Mouse (Mus musculus): ENCODE measurements around the gene D3Ertd254e.

D3Ertd254e gene

GRCm38 (mm10) chr3:36212758-36213157, 61.9 kb downstream of the D3Ertd254e start:
- no peak for DNase-seq (ENCODE audit: low spot score)
